Mouse (Mus musculus): ENCODE data around the gene Ttll6.

- TF ChIP-seq CTCF (IDR thresholded peaks at IDR 0.05) (no peak), EP300 (IDR thresholded peaks at IDR 0.05) (no peak)
These were observed 41.9 kb downstream of the Ttll6 start for GRCm38 (mm10) chr11:96175511-96175910.
